Mouse (Mus musculus) kidney, adult 2 months (tissue): Measurements from ENCODE around the gene Nf1.

Source experiments
- CTCF ChIP-seq: fragments of 200-500 bp; conservative IDR thresholded peaks from 2 replicates; pipeline ENCODE4 v1.5.1; 2011; ENCODE audit warnings: low read depth, mild to moderate bottlenecking, control low read depth, low read length, moderate library complexity, mixed read lengths; ENCODE audit not compliant: insufficient read depth, insufficient read length
- POLR2A ChIP-seq: fragments of 200-500 bp; IDR thresholded peaks from one replicate; pipeline ENCODE4 v1.6.1; 2011; ENCODE audit warnings: low read depth, low read length, control low read depth

DNA sequence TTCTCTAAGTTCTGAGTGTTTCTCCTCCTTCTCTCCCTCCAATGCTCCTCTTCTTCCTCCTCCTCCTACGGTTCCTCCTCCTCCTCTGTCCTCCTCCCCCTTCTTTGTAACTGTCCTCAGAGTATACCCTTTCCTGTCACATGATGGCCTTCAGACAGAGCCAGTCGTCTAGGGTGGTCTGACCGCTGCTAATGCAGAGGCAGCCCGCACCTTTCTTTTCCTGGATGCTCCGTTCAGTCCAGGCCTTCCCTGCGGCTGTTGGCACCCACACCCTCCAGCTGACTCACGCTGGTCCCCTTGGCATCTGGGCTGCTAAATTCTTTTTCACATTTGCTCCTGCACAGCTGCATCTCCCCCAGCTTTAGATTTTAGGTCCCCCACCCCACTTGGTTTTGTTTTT lies 33.0 kb upstream of the Nf1 start:
- TF ChIP-seq CTCF (no peak), POLR2A (no peak)
